Mouse (Mus musculus): ENCODE results near the gene Cdh13.
A peak's percentile ranks its signal among the peaks of the same experiment; 100 is the strongest.
"Not testable (repeated sequence)": the region's sequence is repeated elsewhere in the genome, so short reads cannot be mapped to it uniquely, and the experiment has no call there.

Gene Cdh13

GRCm38 (mm10) chr8:119269576-119269975, 986.0 kb downstream of the Cdh13 start:
- no peak for DNase-seq (ENCODE audit: low spot score)

- DNase-seq (ENCODE audit: low spot score) = no peak
Measured at GRCm38 (mm10) chr8:119270371-119270770, 986.8 kb downstream of the Cdh13 start.

GRCm38 (mm10) chr8:119272891-119273290, 989.4 kb downstream of the Cdh13 start:
- no peak for DNase-seq (ENCODE audit: low spot score)

GRCm38 (mm10) chr8:119275442-119275841, 991.9 kb downstream of the Cdh13 start:
- DNase-seq (ENCODE audit: low spot score) = no peak

- no peak for DNase-seq (ENCODE audit: low spot score)
Measured at GRCm38 (mm10) chr8:119277047-119277451, 993.5 kb downstream of the Cdh13 start.

- DNase-seq (ENCODE audit: low spot score) = no peak
Measured at GRCm38 (mm10) chr8:119281761-119282160, 998.2 kb downstream of the Cdh13 start.

- no peak for DNase-seq (ENCODE audit: low spot score)
Measured at GRCm38 (mm10) chr8:119284516-119284915, 1001.0 kb downstream of the Cdh13 start.

GRCm38 (mm10) chr8:119284920-119285319, 1001.4 kb downstream of the Cdh13 start:
- no peak for DNase-seq (ENCODE audit: low spot score)

GRCm38 (mm10) chr8:119295477-119295876, 1011.9 kb downstream of the Cdh13 start:
- no peak for DNase-seq (ENCODE audit: low spot score)

GRCm38 (mm10) chr8:119297752-119298151, 1014.2 kb downstream of the Cdh13 start:
- DNase-seq (ENCODE audit: low spot score) = not testable (repeated sequence)

- no peak for DNase-seq (ENCODE audit: low spot score)
Measured at GRCm38 (mm10) chr8:119300335-119300734, 1016.8 kb downstream of the Cdh13 start.

GRCm38 (mm10) chr8:119304196-119304595, 1020.7 kb downstream of the Cdh13 start:
- DNase-seq (ENCODE audit: low spot score) = no peak

GRCm38 (mm10) chr8:119311412-119311811, 1027.9 kb downstream of the Cdh13 start:
- DNase-seq (ENCODE audit: low spot score) = no peak

- no peak for DNase-seq (ENCODE audit: low spot score)
Measured at GRCm38 (mm10) chr8:119323215-119323614, 1039.7 kb downstream of the Cdh13 start.

GRCm38 (mm10) chr8:119339546-119339945, 1056.0 kb downstream of the Cdh13 start:
- no peak for DNase-seq (ENCODE audit: low spot score)

- no peak for DNase-seq (ENCODE audit: low spot score)
Measured at GRCm38 (mm10) chr8:119343606-119344005, 1060.1 kb downstream of the Cdh13 start.

- DNase-seq (ENCODE audit: low spot score) = peak; percentile 94
Measured at GRCm38 (mm10) chr8:119344190-119344856, 1060.8 kb downstream of the Cdh13 start, which contains the start of gene Hsbp1. Hsbp1 (plus strand) TSS chr8:119344488.

GRCm38 (mm10) chr8:119345029-119345682, 1061.6 kb downstream of the Cdh13 start:
- no peak for DNase-seq (ENCODE audit: low spot score)

- DNase-seq (ENCODE audit: low spot score) = no peak
Measured at GRCm38 (mm10) chr8:119345683-119346075, 1062.1 kb downstream of the Cdh13 start.

GRCm38 (mm10) chr8:119351647-119352046, 1068.1 kb downstream of the Cdh13 start:
- no peak for DNase-seq (ENCODE audit: low spot score)

- no peak for DNase-seq (ENCODE audit: low spot score)
Measured at GRCm38 (mm10) chr8:119352977-119353658, 1069.6 kb downstream of the Cdh13 start.

- DNase-seq (ENCODE audit: low spot score) = no peak
Measured at GRCm38 (mm10) chr8:119353659-119354023, 1070.1 kb downstream of the Cdh13 start.

GRCm38 (mm10) chr8:119356631-119357030, 1073.1 kb downstream of the Cdh13 start:
- not testable (repeated sequence) for DNase-seq (ENCODE audit: low spot score)
